Mouse (Mus musculus) midbrain, embryonic 14.5 days (tissue): ENCODE data around the gene Cdc45. TPM values are rescaled to one million over a fixed set of nuclear protein-coding genes. Genes with fewer than 3 reads are reported as not detected.

ENCODE experiments used
- ATAC-seq: fragments of 200-750 bp; cut with Nextera tagmentation; 2 replicates; pipeline ENCODE4 v1.8.0; 2017; ENCODE audit warnings: moderate number of reproducible peaks, moderate library complexity; ENCODE audit not compliant: low FRiP score, low TSS enrichment
- DNase-seq: peaks from one replicate; pipeline ENCODE4 v3.0.0-alpha.2; 2015
- H3K27ac ChIP-seq: fragments of 300-500 bp; sonication (generic); replicated peaks from 2 replicates; pipeline ENCODE4 v1.5.1; 2014; ENCODE audit warnings: mild to moderate bottlenecking, low read depth, low read length, moderate library complexity
- H3K27me3 ChIP-seq: fragments of 300-500 bp; sonication (generic); 2 replicates; pipeline ENCODE4 v1.6.1; 2014; ENCODE audit warnings: low read length, control low read depth, mixed read lengths; ENCODE audit not compliant: control insufficient read depth, insufficient read depth
- H3K36me3 ChIP-seq: fragments of 300-500 bp; sonication (generic); 2 replicates; pipeline ENCODE4 v1.6.1; 2014; ENCODE audit warnings: low read length, control low read depth; ENCODE audit not compliant: control insufficient read depth, insufficient read depth
- H3K4me1 ChIP-seq: fragments of 300-500 bp; sonication (generic); 2 replicates; pipeline ENCODE4 v1.6.1; 2014; ENCODE audit warnings: mild to moderate bottlenecking, antibody characterized with exemption, low read length, control low read depth; ENCODE audit not compliant: control insufficient read depth, insufficient read depth
- H3K4me2 ChIP-seq: fragments of 300-500 bp; sonication (generic); 2 replicates; pipeline ENCODE4 v1.6.1; 2014; ENCODE audit warnings: mild to moderate bottlenecking, low read length, moderate library complexity
- H3K4me3 ChIP-seq: fragments of 300-500 bp; sonication (generic); replicated peaks from 2 replicates; pipeline ENCODE4 v1.5.1; 2014; ENCODE audit warnings: low read depth, low read length
- H3K9ac ChIP-seq: fragments of 300-500 bp; sonication (generic); replicated peaks from 2 replicates; pipeline ENCODE4 v1.6.1; 2014; ENCODE audit warnings: mild to moderate bottlenecking, low read length, moderate library complexity
- H3K9me3 ChIP-seq: fragments of 300-500 bp; sonication (generic); 2 replicates; pipeline ENCODE4 v1.6.1; 2016; ENCODE audit warnings: low read length, control low read depth, mixed read lengths; ENCODE audit not compliant: control insufficient read depth
- WGBS: fragments of 180-500 bp; shearing (Covaris S2); extraction: QIAGEN DNeasy Blood & Tissue Kit; methylation state at CpG from one replicate; pipeline ENCODE4 v1.1.7; 2014; 5-methylcytosine and 5-hydroxymethylcytosine counted together
- polyA plus RNA-seq: library from polyadenylated mRNA; unstranded; fragments of >200 nt; fragmentation: Nextera tagmentation; extraction: Ambion mirVana; gene quantifications from 2 replicates; pipeline ENCODE4 v1.2.1, GENCODE M21; 2014

Gene Cdc45
- polyA plus RNA-seq, 1 experiment from 2014 or later: 11.1 TPM

DNA sequence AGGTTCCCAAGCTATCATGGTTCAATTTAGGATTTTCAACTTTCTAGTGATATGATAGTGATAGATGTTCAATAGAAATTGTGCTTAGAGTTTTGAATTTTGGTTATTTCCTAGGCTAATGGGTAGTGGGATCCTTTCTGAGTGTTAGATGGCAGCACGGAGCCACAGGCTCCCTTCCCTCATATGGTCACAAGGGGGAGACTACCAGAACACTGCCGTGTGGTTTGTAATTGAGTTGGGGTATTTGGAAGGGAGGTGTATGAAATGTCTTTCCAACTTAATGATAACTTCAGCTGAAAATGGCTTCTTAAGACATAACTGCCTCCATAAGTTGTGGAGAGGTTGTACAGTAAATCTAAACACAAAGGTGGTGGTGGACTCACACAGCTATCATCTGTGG, 21.7 kb upstream of the Cdc45 start:
- H3K4me1 ChIP-seq: no peaks in the 10 kb centered on the region
- H3K9ac ChIP-seq: no peak overlapping the region
- no peak overlapping the region for H3K27ac ChIP-seq
- DNase-seq: no peak
- no peak overlapping the region for H3K4me3 ChIP-seq
- H3K36me3 ChIP-seq: peaks cover 66% of the 10 kb centered on the region
- no peaks in the 10 kb centered on the region for H3K9me3 ChIP-seq
- no peaks in the 10 kb centered on the region for H3K27me3 ChIP-seq
- ATAC-seq: no peak
- no peak overlapping the region for H3K4me2 ChIP-seq
- WGBS: 79% methylated on average over 2 of the region's 2 CpGs

DNA sequence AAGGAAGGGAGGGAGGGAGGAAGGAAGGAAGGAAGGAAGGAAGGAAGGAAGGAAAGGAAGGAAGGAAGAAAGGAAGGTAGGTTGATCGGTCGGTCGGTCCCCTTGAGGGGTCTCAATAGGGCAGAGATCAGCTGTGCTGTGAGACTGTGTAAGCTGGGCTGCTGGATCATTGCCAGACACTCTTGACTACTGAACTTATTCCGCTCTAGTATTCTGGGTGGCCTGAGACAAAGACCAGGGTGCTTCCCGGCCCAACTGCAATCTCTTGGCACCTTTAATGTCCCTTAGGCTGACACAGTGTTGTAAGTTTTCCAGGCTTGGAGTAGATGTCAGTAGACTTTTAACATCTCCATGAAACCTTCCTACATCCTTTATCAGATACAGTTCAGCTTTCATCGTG, 17.3 kb upstream of the Cdc45 start:
- Histone ChIP-seq H3K9me3 (no peaks in the 10 kb centered on the region), H3K4me3 (no peak overlapping the region), H3K4me2 (no peak overlapping the region), H3K36me3 (peaks cover 94% of the 10 kb centered on the region), H3K4me1 (no peaks in the 10 kb centered on the region), H3K9ac (no peak overlapping the region), H3K27me3 (no peaks in the 10 kb centered on the region), H3K27ac (no peak overlapping the region)
- WGBS: 95% methylated on average over 6 of the region's 6 CpGs
- ATAC-seq (no peak), DNase-seq (no peak)

DNA sequence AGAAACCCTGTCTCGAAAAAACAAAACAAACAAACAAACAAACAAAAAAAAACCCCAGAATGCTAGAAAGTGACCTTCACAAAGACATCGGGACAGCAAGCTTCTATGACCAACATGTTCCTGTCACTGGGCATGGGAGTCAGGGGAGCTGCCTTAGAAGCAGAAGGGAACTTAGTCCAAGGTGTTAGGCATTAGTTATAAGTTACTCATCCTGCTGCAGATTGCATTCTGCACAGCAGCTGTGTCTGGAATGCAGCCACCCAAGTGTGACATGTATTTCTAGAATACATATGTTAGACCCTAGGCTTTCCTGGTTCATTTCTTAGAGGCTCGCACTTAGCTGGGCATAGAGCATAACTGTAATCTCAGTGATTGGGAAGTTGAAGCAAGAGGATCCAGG, 16.8 kb upstream of the Cdc45 start:
- H3K27me3 ChIP-seq: no peaks in the 10 kb centered on the region
- H3K4me2 ChIP-seq: no peak overlapping the region
- WGBS: 97% methylated on average over 3 of the region's 3 CpGs
- no peak overlapping the region for H3K4me3 ChIP-seq
- no peak for ATAC-seq
- peaks cover 94% of the 10 kb centered on the region for H3K36me3 ChIP-seq
- H3K27ac ChIP-seq: no peak overlapping the region
- H3K9me3 ChIP-seq: no peaks in the 10 kb centered on the region
- no peak overlapping the region for H3K9ac ChIP-seq
- DNase-seq: no peak
- no peaks in the 10 kb centered on the region for H3K4me1 ChIP-seq

DNA sequence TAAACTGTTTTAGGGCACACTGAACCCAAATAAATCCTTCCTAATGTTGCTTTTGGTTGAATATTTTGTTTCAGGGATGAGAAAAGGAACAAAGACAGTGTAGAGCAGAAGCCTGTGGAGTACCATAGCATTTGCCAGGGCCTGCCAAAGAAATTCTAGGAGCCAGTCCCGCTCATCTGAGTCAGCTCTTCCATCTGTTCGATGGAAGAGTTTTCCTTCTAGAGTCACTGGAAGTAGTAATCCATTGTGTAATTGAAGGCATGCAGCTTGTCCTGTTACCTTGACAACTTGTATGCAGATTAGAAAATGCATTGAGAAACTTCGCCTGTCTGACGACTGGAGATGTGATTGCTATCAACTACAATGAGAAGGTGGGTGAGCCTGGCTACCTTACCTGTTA, 11.1 kb upstream of the Cdc45 start:
- Histone ChIP-seq H3K9ac (no peak overlapping the region), H3K27me3 (no peaks in the 10 kb centered on the region), H3K36me3 (peaks cover 98% of the 10 kb centered on the region), H3K4me2 (no peak overlapping the region), H3K27ac (no peak overlapping the region), H3K4me3 (no peak overlapping the region), H3K9me3 (no peaks in the 10 kb centered on the region), H3K4me1 (no peaks in the 10 kb centered on the region)
- 64% methylated on average over 4 of the region's 4 CpGs for WGBS
- DNase-seq (no peak), ATAC-seq (no peak)

DNA sequence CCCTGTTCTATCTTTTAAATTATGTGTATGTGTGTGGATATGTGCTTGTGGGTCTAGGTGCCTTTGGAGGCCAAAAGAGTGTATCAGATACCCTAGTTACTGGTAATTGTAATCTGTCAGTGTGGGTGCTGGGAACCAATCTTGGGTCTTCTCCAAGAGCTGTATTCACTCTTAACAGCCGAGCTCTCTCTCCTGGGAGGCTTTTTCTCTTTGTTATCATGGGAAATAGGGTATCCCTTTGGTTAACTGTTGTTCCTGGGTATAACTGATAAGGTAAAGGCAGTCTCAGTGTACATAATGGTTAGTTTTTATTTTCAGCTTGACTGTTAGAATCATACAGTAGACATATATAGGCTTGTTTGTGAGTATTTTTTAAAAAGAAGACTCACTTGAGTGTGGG, 10.6 kb upstream of the Cdc45 start:
- 89% methylated on average over 1 of the region's 1 CpGs for WGBS
- Histone ChIP-seq H3K27me3 (no peaks in the 10 kb centered on the region), H3K27ac (no peak overlapping the region), H3K4me1 (no peaks in the 10 kb centered on the region), H3K9ac (no peak overlapping the region), H3K4me2 (no peak overlapping the region), H3K36me3 (peaks cover 98% of the 10 kb centered on the region), H3K9me3 (no peaks in the 10 kb centered on the region), H3K4me3 (no peak overlapping the region)
- ATAC-seq: no peak
- DNase-seq: no peak

DNA sequence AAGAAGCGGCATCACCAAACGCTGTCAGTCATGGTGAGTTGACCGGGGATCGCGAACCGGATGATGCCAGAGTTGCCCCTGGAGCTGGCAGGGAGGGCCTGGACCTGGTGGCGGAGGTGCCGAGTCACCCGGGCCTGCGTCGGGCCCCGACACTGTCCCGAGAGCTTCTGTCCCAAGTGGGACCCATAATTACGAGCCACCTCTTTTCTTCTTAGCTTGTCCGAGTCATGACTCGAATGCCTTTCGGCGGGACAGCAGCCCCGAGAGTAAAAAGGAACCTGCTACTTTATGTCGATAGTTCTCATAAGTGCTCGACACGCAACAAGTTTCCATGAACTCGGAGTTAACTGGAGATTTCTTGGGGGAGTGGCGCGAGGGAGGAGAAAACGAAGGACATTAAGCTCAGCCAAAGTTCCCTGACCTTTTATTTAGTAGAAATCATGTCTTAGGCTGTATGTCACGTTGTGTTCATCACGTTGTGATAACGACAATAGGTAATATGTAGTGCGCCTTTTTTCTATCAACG, 661 bp upstream of the Cdc45 start:
- peak overlapping the region; percentile 67 for H3K4me3 ChIP-seq
- peaks cover 31% of the 10 kb centered on the region for H3K36me3 ChIP-seq
- peak overlapping the region; percentile 62 for H3K4me2 ChIP-seq
- no peaks in the 10 kb centered on the region for H3K9me3 ChIP-seq
- 3% methylated on average over 31 of the region's 31 CpGs for WGBS
- H3K27ac ChIP-seq: peak overlapping the region; percentile 63; the same call in 1 of the 2 replicates
- DNase-seq: no peak
- peak overlapping the region; percentile 67 for H3K9ac ChIP-seq
- ATAC-seq: peak; percentile 49
- peaks cover 8% of the 10 kb centered on the region; the same call in 1 of the 2 replicates for H3K4me1 ChIP-seq
- H3K27me3 ChIP-seq: no peaks in the 10 kb centered on the region

DNA sequence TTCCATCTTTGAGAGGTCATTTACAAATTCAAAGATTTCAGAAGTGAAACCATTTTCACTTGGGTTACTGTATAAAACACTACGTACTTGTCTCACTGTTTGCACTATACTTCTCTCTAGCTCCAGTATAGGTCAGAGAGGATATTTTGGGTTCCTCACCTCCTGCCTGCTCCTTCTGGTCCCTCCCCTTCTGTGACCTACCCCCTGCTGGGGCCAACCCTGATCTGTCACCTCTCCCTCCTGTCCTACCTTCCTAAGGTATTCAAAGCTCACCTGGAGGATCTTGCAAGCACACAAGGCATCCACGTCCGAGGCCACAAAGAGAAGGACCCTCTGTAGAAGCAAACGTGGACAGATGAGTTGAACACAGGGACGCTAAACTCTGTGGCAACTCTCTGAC, 755 bp downstream of the Cdc45 start:
- Histone ChIP-seq H3K27ac (no peak overlapping the region), H3K4me3 (peak overlapping the region; percentile 67), H3K36me3 (peaks cover 23% of the 10 kb centered on the region), H3K27me3 (no peaks in the 10 kb centered on the region), H3K4me2 (peak overlapping the region; percentile 62), H3K4me1 (peaks cover 8% of the 10 kb centered on the region; the same call in 1 of the 2 replicates), H3K9me3 (no peaks in the 10 kb centered on the region), H3K9ac (peak overlapping the region; percentile 30)
- ATAC-seq (0 out of 2 replicates have a peak, but pooled peaks have one; percentile 1), DNase-seq (no peak)
- whole genome bisulfite sequencing: 7% methylated on average over 5 of the region's 5 CpGs

DNA sequence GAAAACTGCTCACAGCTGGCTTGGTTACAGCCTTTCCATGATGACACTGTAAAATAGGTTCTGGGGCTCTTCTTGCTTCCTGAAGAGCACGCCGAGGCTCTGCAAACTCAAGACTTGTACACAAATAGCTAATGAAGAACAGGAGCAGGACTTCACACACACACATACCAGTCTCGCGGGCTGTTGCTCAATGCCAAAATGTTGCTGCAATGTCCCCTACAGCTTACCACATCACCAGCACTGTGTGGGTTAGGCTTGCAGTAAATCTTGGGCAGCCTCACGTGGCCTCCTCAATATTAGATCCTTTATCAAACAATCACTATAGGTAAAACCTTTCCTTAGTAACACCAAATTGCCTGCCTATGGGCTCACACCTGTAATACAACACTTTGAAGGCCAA, 2.8 kb downstream of the Cdc45 start:
- Histone ChIP-seq H3K9me3 (no peaks in the 10 kb centered on the region), H3K27ac (no peak overlapping the region), H3K4me1 (peaks cover 8% of the 10 kb centered on the region; the same call in 1 of the 2 replicates), H3K4me2 (no peak overlapping the region), H3K9ac (no peak overlapping the region), H3K4me3 (no peak overlapping the region), H3K36me3 (peaks cover 13% of the 10 kb centered on the region; the same call in 1 of the 2 replicates), H3K27me3 (no peaks in the 10 kb centered on the region)
- DNase-seq (no peak), ATAC-seq (no peak)
- WGBS: 93% methylated on average over 5 of the region's 5 CpGs

DNA sequence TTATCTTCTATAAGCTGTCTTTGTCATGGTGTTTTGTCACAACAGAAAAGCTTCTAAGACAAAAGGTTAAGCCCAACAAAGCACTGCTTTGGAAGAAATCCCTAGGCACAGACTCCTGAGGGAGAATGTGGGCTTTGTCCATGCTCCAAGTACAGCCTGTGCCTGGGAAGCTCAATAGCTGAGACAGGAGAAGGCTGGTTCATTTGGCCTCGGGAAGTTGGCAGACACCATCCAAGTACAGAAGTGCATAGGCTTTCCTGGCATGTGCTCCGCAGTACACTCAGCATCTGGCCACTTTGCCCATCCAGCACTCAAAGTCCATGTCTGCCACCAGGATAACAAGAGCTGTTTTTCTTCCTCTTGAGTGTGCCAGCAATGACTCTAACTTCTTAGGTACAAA, 6.0 kb downstream of the Cdc45 start:
- Histone ChIP-seq H3K9ac (no peak overlapping the region), H3K36me3 (peaks cover 13% of the 10 kb centered on the region), H3K27me3 (no peaks in the 10 kb centered on the region), H3K4me3 (no peak overlapping the region), H3K4me2 (no peak overlapping the region), H3K4me1 (no peaks in the 10 kb centered on the region), H3K9me3 (no peaks in the 10 kb centered on the region), H3K27ac (no peak overlapping the region)
- ATAC-seq (no peak), DNase-seq (no peak)
- WGBS: 86% methylated on average over 2 of the region's 2 CpGs
